Mouse (Mus musculus) lung, adult 2 months (tissue): ENCODE results near the gene Rnf115. TPM values are rescaled to one million over a fixed set of nuclear protein-coding genes. Genes with fewer than 3 reads are reported as not detected.

Source experiments
- DNase-seq: peaks from one replicate; pipeline ENCODE4 v3.0.0; 2022
- H3K4me1 ChIP-seq: fragments of 200-500 bp; 2 replicates; pipeline ENCODE4 v1.6.1; 2011; ENCODE audit warnings: low read length; ENCODE audit not compliant: control insufficient read depth, insufficient read depth
- H3K4me3 ChIP-seq: fragments of 200-500 bp; replicated peaks from 2 replicates; pipeline ENCODE3; 2011; ENCODE audit warnings: low read depth, mild to moderate bottlenecking, control low read depth, low read length; ENCODE audit errors: extremely low read depth
- CTCF ChIP-seq: fragments of 200-500 bp; IDR thresholded peaks from 2 replicates; pipeline ENCODE4 v1.5.1; 2011; ENCODE audit warnings: mild to moderate bottlenecking, low read length, control low read depth; ENCODE audit not compliant: insufficient read depth
- POLR2A ChIP-seq: fragments of 200-500 bp; IDR thresholded peaks from 2 replicates; pipeline ENCODE4 v1.6.1; 2011; ENCODE audit warnings: low read depth, mild to moderate bottlenecking, control low read depth, low read length, borderline replicate concordance; ENCODE audit errors: extremely low read depth
- WGBS: fragments of 180-500 bp; shearing (Covaris S2); methylation state at CpG from one replicate; pipeline ENCODE4 v1.1.7; 2018; 5-methylcytosine and 5-hydroxymethylcytosine counted together
- polyA plus RNA-seq: library from polyadenylated mRNA; depleted of rRNA; stranded (reverse); fragments of >200 nt; gene quantifications from 2 replicates; pipeline ENCODE4 v1.2.3, GENCODE M21; 2012

Gene Rnf115
- polyA plus RNA-seq, 1 experiment = 16.4 TPM

- Histone ChIP-seq H3K4me1 (0 out of 2 replicates have a peak, but pooled peaks cover 4% of the 10 kb centered on the region), H3K4me3 (no peak overlapping the region)
- DNase-seq = no peak
- 21% methylated on average over 3 of the region's 3 CpGs for WGBS
- TF ChIP-seq POLR2A (no peak), CTCF (no peak)
These were observed 35.0 kb upstream of the Rnf115 start for GRCm38 (mm10) chr3:96692506-96692905.

DNA sequence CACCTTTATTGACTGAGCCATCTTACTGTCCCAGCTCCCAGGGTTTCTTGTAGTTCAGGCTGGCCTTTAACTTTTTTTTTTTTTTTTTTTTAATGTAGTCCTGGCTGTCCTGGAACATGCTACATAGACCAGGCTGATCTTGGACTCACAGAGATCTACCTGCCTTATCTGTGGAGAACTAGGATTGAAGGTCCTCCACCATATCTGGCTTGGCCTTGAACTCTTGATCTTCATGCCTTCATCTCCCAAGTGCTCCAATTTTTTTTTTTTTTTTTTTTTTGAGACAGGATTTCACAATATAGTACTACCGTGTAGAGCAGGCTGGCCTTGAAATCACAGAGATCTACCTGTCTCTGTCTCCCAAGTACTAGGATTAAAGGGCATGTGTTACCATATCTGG is 33.9 kb upstream of the Rnf115 start:
- Histone ChIP-seq H3K4me1 (0 out of 2 replicates have a peak, but pooled peaks cover 4% of the 10 kb centered on the region), H3K4me3 (no peak overlapping the region)
- WGBS = 55% methylated on average over 1 of the region's 1 CpGs
- DNase-seq = no peak
- TF ChIP-seq CTCF (no peak), POLR2A (no peak)

DNA sequence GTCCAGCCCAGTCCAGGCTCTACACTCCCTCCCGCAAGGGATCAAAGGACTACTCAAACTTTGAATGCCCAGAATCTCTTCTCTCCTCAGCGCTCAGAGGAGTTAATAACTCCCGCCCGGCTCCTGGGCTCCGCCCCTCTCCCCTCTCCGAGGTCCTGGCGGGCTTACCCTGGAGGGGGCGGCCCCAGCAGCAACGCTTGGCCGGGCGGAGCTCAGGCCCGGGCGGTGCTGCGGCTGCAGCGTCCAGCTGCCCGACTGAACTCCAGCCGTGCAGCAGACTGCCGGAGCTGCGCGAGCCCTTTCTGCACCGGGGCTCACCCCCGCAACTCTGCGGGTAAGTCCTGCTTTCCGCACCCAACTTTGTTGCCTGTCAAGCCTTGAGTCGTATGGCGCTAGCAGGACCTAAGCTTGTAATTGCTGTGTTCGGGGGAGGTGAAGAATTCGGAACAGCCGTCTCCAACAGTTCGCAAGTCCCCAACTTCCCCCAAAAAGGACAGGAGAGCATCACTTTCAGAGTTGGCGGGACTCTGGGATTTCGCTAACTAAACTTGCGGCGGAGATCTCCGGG is 31.2 kb upstream of the Rnf115 start, which contains the start of gene Pias3:
TSS of gene Pias3 (plus strand) at position 187 of the 568 bp plus-strand sequence.
- WGBS = under 1% methylated on average over 35 of the region's 35 CpGs
- TF ChIP-seq POLR2A (peak; percentile 75; the same call in 1 of the 2 replicates), CTCF (no peak)
- 0 out of 2 replicates have a peak, but pooled peaks cover 4% of the 10 kb centered on the region for H3K4me1 ChIP-seq
- H3K4me3 ChIP-seq = peak within 1 kb of the TSS; percentile 99
- DNase-seq = peak; percentile 84

GRCm38 (mm10) chr3:96696766-96697732 is 30.4 kb upstream of the Rnf115 start:
- TF ChIP-seq CTCF = no peak
- TF ChIP-seq POLR2A = peak; percentile 61
- WGBS = under 1% methylated on average over 83 of the region's 85 CpGs
- peak; percentile 93 for DNase-seq
- H3K4me3 ChIP-seq = peak overlapping the region; percentile 99
- 0 out of 2 replicates have a peak, but pooled peaks cover 4% of the 10 kb centered on the region for H3K4me1 ChIP-seq

- Histone ChIP-seq H3K4me1 (0 out of 2 replicates have a peak, but pooled peaks cover 4% of the 10 kb centered on the region), H3K4me3 (no peak overlapping the region)
- DNase-seq = no peak
- no peak for TF ChIP-seq POLR2A
- no peak for TF ChIP-seq CTCF
- WGBS = 67% methylated on average over 19 of the region's 19 CpGs
These were observed 28.3 kb upstream of the Rnf115 start for GRCm38 (mm10) chr3:96698993-96699690.

- Histone ChIP-seq H3K4me3 (no peak overlapping the region), H3K4me1 (0 out of 2 replicates have a peak, but pooled peaks cover 4% of the 10 kb centered on the region)
- no peak for TF ChIP-seq POLR2A
- TF ChIP-seq CTCF = no peak
- 58% methylated on average over 7 of the region's 7 CpGs for WGBS
- no peak for DNase-seq
These were observed 27.1 kb upstream of the Rnf115 start for GRCm38 (mm10) chr3:96700376-96700775.

GRCm38 (mm10) chr3:96701003-96701402 is 26.5 kb upstream of the Rnf115 start:
- 85% methylated on average over 4 of the region's 4 CpGs for WGBS
- Histone ChIP-seq H3K4me1 (0 out of 2 replicates have a peak, but pooled peaks cover under 1% of the 10 kb centered on the region), H3K4me3 (no peak overlapping the region)
- no peak for TF ChIP-seq POLR2A
- TF ChIP-seq CTCF = no peak
- DNase-seq = no peak

DNA sequence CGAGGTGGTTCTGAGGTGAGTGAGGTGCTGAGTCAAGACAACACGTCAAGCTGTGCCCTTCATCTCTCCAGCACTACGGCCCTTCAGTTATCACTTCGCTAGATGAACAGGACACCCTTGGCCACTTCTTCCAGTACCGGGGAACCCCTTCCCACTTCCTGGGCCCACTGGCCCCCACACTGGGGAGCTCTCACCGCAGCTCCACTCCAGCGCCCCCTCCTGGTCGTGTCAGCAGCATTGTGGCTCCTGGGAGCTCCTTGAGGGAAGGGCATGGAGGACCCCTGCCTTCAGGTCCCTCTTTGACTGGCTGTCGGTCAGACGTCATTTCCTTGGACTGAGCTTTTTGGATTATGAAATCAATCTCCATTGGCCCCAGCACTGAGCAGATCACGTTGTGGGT is 22.7 kb upstream of the Rnf115 start:
- H3K4me3 ChIP-seq = no peak overlapping the region
- WGBS = 71% methylated on average over 11 of the region's 11 CpGs
- DNase-seq = peak; percentile 29
- TF ChIP-seq POLR2A (no peak), CTCF (0 out of 2 replicates have a peak, but pooled peaks have one; percentile 18)
- peaks cover 4% of the 10 kb centered on the region; the same call in 1 of the 2 replicates for H3K4me1 ChIP-seq

DNA sequence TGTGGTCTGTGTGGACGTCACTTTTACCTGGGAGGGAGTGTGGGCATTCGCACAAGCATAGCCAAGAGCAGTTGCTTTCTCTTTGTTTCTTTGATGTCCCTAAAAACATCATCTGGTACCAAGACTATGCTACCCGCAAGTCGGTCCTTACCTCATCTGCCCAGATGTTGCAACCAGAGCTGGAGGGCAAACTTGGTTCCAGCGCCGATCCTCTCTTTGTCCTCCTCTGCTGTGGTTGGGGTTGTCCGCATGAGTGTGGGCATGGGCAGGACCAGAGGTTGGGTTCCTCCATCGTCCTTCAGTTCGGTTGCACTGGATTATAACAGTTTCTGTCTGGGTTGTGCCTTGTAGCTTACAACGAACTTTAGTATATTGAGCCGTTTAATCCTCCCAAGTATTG is 21.2 kb upstream of the Rnf115 start:
- Histone ChIP-seq H3K4me1 (peaks cover 4% of the 10 kb centered on the region; the same call in 1 of the 2 replicates), H3K4me3 (no peak overlapping the region)
- DNase-seq = no peak
- TF ChIP-seq POLR2A = no peak
- no peak for TF ChIP-seq CTCF
- 89% methylated on average over 11 of the region's 11 CpGs for WGBS
